Mouse (Mus musculus): ENCODE results near the gene Rbms3. TPM values are rescaled to one million over a fixed set of nuclear protein-coding genes. Genes with fewer than 3 reads are reported as not detected.

Rbms3 gene
- polyA plus RNA-seq, 1 experiment from 2014 or later: 86.1 TPM

- H3K27ac ChIP-seq (replicated peaks; ENCODE audit: low read depth, low read length): no peak overlapping the region
- no peaks in the 10 kb centered on the region for H3K27me3 ChIP-seq (replicated peaks; ENCODE audit: control insufficient read depth, insufficient read depth, low read length)
- no peak overlapping the region for H3K9ac ChIP-seq (ENCODE audit: low read depth, low read length)
- H3K4me1 ChIP-seq (ENCODE audit: control insufficient read depth, insufficient read depth, low read length): no peaks in the 10 kb centered on the region
- peaks cover 6% of the 10 kb centered on the region; the same call in 1 of the 2 replicates for H3K9me3 ChIP-seq (ENCODE audit: control insufficient read depth, low read length)
- ATAC-seq (ENCODE audit: low read depth) (no peak), DNase-seq (ENCODE audit: low spot score) (peak; percentile 35)
- no peak overlapping the region for H3K4me2 ChIP-seq (ENCODE audit: low read depth, low read length)
- H3K36me3 ChIP-seq (ENCODE audit: control insufficient read depth, insufficient read depth, low read length): no peaks in the 10 kb centered on the region
- WGBS: 46% methylated on average over 2 of the region's 2 CpGs
- no peak overlapping the region for H3K4me3 ChIP-seq (ENCODE audit: low read depth, low read length)
Measured at GRCm38 (mm10) chr9:117435856-117436255, 193.9 kb downstream of the Rbms3 start.

DNA sequence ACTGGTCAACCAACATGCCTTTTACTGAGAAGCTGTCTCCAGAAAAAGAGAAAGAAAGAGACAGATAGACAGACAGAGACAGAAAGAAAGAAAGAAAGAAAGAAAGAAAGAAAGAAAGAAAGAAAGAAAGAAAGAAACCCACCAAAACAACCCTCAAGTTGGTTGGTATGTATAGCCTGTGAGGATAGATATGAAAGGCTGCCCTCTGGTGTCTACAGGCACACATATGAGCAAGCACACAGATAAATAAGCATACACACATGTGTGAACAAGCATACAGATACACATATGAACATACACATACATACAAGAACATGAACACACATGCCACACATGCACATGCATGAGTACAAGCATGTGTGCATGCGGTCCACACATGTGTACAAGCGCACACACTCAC is 199.0 kb downstream of the Rbms3 start:
- H3K9ac ChIP-seq (ENCODE audit: low read depth, low read length): no peak overlapping the region
- H3K9me3 ChIP-seq (ENCODE audit: control insufficient read depth, low read length): peaks cover 6% of the 10 kb centered on the region; the same call in 1 of the 2 replicates
- no peak overlapping the region for H3K4me3 ChIP-seq (ENCODE audit: low read depth, low read length)
- no peaks in the 10 kb centered on the region for H3K36me3 ChIP-seq (ENCODE audit: control insufficient read depth, insufficient read depth, low read length)
- no peaks in the 10 kb centered on the region for H3K27me3 ChIP-seq (replicated peaks; ENCODE audit: control insufficient read depth, insufficient read depth, low read length)
- H3K27ac ChIP-seq (replicated peaks; ENCODE audit: low read depth, low read length): no peak overlapping the region
- WGBS: 98% methylated on average over 2 of the region's 2 CpGs
- no peak for ATAC-seq (ENCODE audit: low read depth)
- no peak overlapping the region for H3K4me2 ChIP-seq (ENCODE audit: low read depth, low read length)
- DNase-seq (ENCODE audit: low spot score): no peak
- H3K4me1 ChIP-seq (ENCODE audit: control insufficient read depth, insufficient read depth, low read length): no peaks in the 10 kb centered on the region

- no peak overlapping the region for H3K4me3 ChIP-seq (ENCODE audit: low read depth, low read length)
- no peak for DNase-seq (ENCODE audit: low spot score)
- no peaks in the 10 kb centered on the region for H3K27me3 ChIP-seq (replicated peaks; ENCODE audit: control insufficient read depth, insufficient read depth, low read length)
- H3K4me1 ChIP-seq (ENCODE audit: control insufficient read depth, insufficient read depth, low read length): no peaks in the 10 kb centered on the region
- no peak overlapping the region for H3K27ac ChIP-seq (replicated peaks; ENCODE audit: low read depth, low read length)
- H3K9ac ChIP-seq (ENCODE audit: low read depth, low read length): no peak overlapping the region
- H3K36me3 ChIP-seq (ENCODE audit: control insufficient read depth, insufficient read depth, low read length): no peaks in the 10 kb centered on the region
- no peak overlapping the region for H3K4me2 ChIP-seq (ENCODE audit: low read depth, low read length)
- no peak for ATAC-seq (ENCODE audit: low read depth)
- H3K9me3 ChIP-seq (ENCODE audit: control insufficient read depth, low read length): no peaks in the 10 kb centered on the region
- 71% methylated on average over 7 of the region's 7 CpGs for WGBS
Measured at GRCm38 (mm10) chr9:117429217-117430105, 200.3 kb downstream of the Rbms3 start.

GRCm38 (mm10) chr9:117423259-117423658 is 206.5 kb downstream of the Rbms3 start:
- WGBS: 51% methylated on average over 5 of the region's 5 CpGs
- peak; percentile 45 for DNase-seq (ENCODE audit: low spot score)

DNA sequence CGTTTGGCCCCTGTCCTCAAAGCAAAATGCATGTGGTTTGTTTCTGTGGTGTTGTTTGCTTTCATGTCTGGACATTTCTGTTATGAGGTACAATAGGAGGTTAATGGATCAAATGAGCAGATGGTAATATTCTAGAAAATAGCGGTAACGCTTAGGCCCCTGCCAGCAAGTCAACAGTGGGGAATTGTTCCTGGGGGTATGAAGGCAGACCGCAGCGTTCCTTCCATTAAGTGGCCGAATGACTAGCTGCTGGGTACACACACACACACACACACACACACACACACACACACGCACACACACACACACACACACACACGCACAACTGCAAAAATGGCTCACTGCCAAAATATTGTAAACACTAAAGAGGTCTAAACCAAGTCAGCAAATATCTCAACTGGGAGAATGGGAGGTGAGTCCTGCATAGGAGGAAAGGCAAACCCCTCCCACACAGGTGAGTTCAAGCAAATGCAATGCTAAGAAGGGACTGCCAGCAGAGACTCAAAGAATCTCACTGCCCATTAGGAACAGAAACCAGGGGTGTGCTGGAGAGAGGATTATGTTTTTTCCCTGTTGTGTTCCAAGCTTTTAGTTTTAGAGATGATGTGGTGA is 209.7 kb downstream of the Rbms3 start:
- Histone ChIP-seq H3K27me3 (replicated peaks; ENCODE audit: control insufficient read depth, insufficient read depth, low read length) (no peaks in the 10 kb centered on the region), H3K9me3 (ENCODE audit: control insufficient read depth, low read length) (no peaks in the 10 kb centered on the region), H3K9ac (ENCODE audit: low read depth, low read length) (no peak overlapping the region), H3K36me3 (ENCODE audit: control insufficient read depth, insufficient read depth, low read length) (no peaks in the 10 kb centered on the region), H3K4me3 (ENCODE audit: low read depth, low read length) (no peak overlapping the region), H3K4me1 (ENCODE audit: control insufficient read depth, insufficient read depth, low read length) (no peaks in the 10 kb centered on the region), H3K27ac (replicated peaks; ENCODE audit: low read depth, low read length) (no peak overlapping the region), H3K4me2 (ENCODE audit: low read depth, low read length) (no peak overlapping the region)
- no peak for DNase-seq (ENCODE audit: low spot score)
- 63% methylated on average over 8 of the region's 8 CpGs for WGBS
- ATAC-seq (ENCODE audit: low read depth): no peak

More at GRCm38 (mm10) chr9:117423259-117423658, 206.5 kb downstream of the Rbms3 start:
- Histone ChIP-seq H3K9me3 (ENCODE audit: control insufficient read depth, low read length) (no peaks in the 10 kb centered on the region), H3K4me3 (ENCODE audit: low read depth, low read length) (no peak overlapping the region), H3K27me3 (replicated peaks; ENCODE audit: control insufficient read depth, insufficient read depth, low read length) (no peaks in the 10 kb centered on the region), H3K4me2 (ENCODE audit: low read depth, low read length) (no peak overlapping the region), H3K9ac (ENCODE audit: low read depth, low read length) (no peak overlapping the region), H3K27ac (replicated peaks; ENCODE audit: low read depth, low read length) (no peak overlapping the region), H3K36me3 (ENCODE audit: control insufficient read depth, insufficient read depth, low read length) (no peaks in the 10 kb centered on the region), H3K4me1 (ENCODE audit: control insufficient read depth, insufficient read depth, low read length) (no peaks in the 10 kb centered on the region)
- no peak for ATAC-seq (ENCODE audit: low read depth)

DNA sequence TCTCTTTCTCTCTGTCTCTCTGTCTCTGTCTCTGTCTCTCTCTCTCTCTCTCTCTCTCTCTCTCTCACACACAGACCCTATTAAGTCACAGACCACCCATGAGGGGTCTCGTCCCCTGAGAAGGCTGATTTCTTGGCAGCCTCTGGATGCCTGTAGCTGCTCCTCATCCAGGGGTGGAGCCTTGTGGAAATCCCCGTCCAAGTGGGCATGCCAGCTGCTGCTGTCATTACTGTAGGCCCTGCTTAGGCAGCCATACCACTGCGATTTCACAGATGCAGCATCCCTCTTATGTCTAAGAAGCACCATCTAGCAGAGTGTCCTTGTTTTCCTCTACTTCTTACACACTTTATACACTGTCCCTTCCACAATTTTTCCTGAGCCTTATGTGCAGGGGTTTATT is 216.5 kb downstream of the Rbms3 start:
- Histone ChIP-seq H3K27ac (replicated peaks; ENCODE audit: low read depth, low read length) (no peak overlapping the region), H3K4me3 (ENCODE audit: low read depth, low read length) (no peak overlapping the region), H3K36me3 (ENCODE audit: control insufficient read depth, insufficient read depth, low read length) (no peaks in the 10 kb centered on the region), H3K9me3 (ENCODE audit: control insufficient read depth, low read length) (no peaks in the 10 kb centered on the region), H3K9ac (ENCODE audit: low read depth, low read length) (no peak overlapping the region), H3K4me1 (ENCODE audit: control insufficient read depth, insufficient read depth, low read length) (no peaks in the 10 kb centered on the region), H3K4me2 (ENCODE audit: low read depth, low read length) (no peak overlapping the region), H3K27me3 (replicated peaks; ENCODE audit: control insufficient read depth, insufficient read depth, low read length) (no peaks in the 10 kb centered on the region)
- ATAC-seq (ENCODE audit: low read depth): peak; percentile 79; the same call in 1 of the 2 replicates
- 28% methylated on average over 3 of the region's 3 CpGs for WGBS
- DNase-seq (ENCODE audit: low spot score): peak; percentile 79

DNA sequence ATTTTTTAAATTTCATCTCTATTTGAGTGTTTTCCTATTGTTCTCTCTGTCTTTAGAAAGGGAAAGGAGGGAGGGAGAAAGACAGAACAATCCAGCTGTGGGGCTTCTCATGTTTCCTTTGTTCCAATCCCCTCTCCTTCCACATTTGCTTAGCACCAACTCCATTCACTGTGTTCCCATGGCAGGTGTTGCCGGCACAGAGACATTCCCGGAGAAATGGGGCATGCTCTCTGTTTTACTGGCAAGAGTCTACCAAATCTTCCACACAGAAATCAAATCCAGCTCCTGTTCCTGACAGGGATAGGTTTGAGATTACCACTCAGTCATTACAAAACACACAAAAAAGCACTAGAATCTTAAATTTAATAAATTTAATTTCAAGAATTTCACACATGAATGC is 217.1 kb downstream of the Rbms3 start:
- Histone ChIP-seq H3K9ac (ENCODE audit: low read depth, low read length) (no peak overlapping the region), H3K36me3 (ENCODE audit: control insufficient read depth, insufficient read depth, low read length) (no peaks in the 10 kb centered on the region), H3K4me1 (ENCODE audit: control insufficient read depth, insufficient read depth, low read length) (no peaks in the 10 kb centered on the region), H3K4me2 (ENCODE audit: low read depth, low read length) (no peak overlapping the region), H3K27me3 (replicated peaks; ENCODE audit: control insufficient read depth, insufficient read depth, low read length) (no peaks in the 10 kb centered on the region), H3K27ac (replicated peaks; ENCODE audit: low read depth, low read length) (no peak overlapping the region), H3K4me3 (ENCODE audit: low read depth, low read length) (no peak overlapping the region), H3K9me3 (ENCODE audit: control insufficient read depth, low read length) (no peaks in the 10 kb centered on the region)
- 42% methylated on average over 2 of the region's 2 CpGs for WGBS
- DNase-seq (ENCODE audit: low spot score) (peak; percentile 49), ATAC-seq (ENCODE audit: low read depth) (0 out of 2 replicates have a peak, but pooled peaks have one; percentile 41)

DNA sequence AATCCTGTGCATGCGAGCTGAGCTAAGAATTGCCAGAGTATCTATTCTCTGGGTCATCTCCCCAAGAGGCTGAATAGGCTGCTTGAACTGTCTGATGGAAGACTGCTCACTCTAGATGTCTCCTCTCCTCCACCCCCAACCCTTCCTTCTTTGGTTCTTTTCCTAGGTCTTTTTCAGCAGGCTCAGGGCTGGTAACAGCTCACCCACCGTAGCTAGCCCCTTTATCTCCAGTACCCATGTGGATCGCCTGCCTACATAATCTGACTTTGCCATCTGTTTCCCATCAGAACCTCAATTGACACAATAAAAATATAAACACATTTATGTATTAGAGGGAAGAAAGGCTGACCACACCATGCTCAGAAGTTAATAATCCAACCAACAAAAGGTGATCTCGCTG is 225.1 kb downstream of the Rbms3 start:
- H3K9ac ChIP-seq (ENCODE audit: low read depth, low read length): no peak overlapping the region
- 47% methylated on average over 4 of the region's 4 CpGs for WGBS
- DNase-seq (ENCODE audit: low spot score): no peak
- no peak for ATAC-seq (ENCODE audit: low read depth)
- no peaks in the 10 kb centered on the region for H3K9me3 ChIP-seq (ENCODE audit: control insufficient read depth, low read length)
- H3K36me3 ChIP-seq (ENCODE audit: control insufficient read depth, insufficient read depth, low read length): no peaks in the 10 kb centered on the region
- H3K4me3 ChIP-seq (ENCODE audit: low read depth, low read length): no peak overlapping the region
- no peaks in the 10 kb centered on the region for H3K27me3 ChIP-seq (replicated peaks; ENCODE audit: control insufficient read depth, insufficient read depth, low read length)
- no peak overlapping the region for H3K4me2 ChIP-seq (ENCODE audit: low read depth, low read length)
- peaks cover 7% of the 10 kb centered on the region; the same call in 1 of the 2 replicates for H3K4me1 ChIP-seq (ENCODE audit: control insufficient read depth, insufficient read depth, low read length)
- H3K27ac ChIP-seq (replicated peaks; ENCODE audit: low read depth, low read length): no peak overlapping the region
